Mouse (Mus musculus): ENCODE data around the gene Plxdc2.

Gene Plxdc2

DNA sequence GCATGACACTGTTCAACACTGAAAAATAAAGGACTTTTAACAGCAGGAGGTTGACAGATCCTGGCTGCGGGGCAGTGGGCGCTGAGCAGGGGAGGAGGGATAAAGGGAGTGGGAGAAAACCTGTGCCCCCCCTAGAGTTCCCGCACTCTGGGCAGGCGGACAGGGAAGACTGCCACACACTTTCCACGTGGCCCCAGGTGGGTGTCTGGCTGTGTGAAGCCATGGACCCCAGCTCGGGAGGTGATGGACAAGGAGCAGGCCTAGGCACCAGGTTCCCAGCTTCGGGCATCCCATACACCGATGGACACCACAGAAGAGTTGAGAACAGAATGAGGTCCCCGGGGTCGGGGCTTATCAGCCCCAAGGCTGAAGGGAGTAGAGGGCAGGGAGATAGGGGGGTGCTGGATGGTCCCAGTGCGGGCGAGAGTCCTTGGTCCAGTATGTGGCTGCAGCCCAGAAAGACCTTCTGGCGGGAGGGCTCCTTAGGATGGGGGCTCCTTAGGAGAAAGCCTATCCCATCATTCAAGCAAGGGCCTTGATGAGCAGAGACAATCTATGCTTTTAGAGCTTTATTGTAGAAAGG is 215.2 kb downstream of the Plxdc2 start:
- DNase-seq (ENCODE audit: low spot score), result no peak

DNA sequence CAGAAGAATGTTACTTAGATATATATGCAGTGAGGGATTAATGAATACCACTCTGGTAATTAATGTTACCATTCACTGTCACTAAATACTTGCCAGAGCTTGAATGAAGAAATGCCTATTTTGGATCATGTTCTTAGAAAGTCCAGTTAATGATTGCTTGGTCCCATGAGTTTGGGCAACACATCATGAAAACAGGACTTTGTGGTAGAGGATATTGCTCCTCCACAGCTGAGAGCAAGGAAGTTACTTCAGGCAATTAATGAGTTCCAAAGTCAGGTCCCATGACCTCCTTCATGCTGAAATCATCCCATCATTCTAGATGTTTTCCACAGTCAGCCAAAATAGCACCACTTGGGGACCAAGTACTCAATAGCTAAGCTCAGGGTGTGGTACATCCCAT is 220.5 kb downstream of the Plxdc2 start:
- no peak for DNase-seq (ENCODE audit: low spot score)

DNA sequence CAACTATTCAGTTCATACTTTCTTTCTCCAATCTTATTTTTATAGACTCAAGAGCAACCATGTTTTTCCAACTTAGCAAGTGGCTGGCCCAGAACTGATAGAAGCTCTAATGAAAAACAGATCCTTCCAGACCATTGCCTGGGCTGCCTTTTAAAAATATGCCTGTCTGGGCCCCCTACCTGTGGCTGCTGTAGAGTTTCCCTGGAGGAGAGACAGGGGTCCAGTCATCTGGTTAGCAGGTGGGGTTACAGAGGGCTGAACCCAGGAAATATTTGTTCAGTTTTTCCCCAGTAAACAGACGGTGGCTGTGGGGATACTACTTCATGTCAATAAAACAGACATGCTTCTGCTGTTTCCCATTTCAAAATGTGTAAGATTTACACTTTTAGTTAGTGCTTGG is 222.0 kb downstream of the Plxdc2 start:
- no peak for DNase-seq (ENCODE audit: low spot score)

DNA sequence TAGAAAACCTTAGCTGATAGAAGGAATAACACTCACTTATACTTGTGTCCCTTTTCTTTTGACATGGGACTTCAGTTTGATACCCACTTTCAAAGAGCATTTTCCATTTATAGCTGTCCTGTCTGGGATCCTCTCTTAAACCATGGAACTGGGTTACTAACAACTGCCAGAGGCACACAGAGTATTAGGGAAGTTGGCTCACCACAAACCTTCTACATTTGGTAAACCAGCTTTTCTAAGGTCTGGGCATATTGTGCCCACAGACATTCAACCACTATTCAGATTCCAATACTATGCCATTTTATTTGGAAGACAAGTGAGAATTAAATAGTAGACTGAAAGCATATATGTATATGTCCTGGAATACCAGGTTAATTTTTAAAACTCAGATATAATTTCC is 232.4 kb downstream of the Plxdc2 start:
- no peak for DNase-seq (ENCODE audit: low spot score)

DNA sequence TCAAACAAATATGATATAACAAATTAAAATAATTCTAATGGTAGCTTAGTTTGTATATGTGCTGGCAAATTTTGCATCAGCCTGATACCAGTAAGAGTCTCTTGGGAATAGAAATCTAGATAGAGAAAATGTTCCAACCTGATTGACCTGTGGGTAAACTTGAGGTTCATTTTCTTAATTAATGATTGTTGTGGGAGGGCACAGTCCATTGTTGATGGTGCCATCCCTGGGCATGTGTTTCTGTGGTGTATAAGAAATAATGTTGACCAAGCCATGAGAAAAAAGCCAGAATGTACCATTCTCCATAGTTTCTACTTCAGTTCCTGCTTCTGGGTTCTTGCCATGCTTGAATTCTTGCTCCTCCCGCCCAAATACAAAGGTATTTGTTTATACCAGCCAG is 239.3 kb downstream of the Plxdc2 start:
- no peak for DNase-seq (ENCODE audit: low spot score)

DNA sequence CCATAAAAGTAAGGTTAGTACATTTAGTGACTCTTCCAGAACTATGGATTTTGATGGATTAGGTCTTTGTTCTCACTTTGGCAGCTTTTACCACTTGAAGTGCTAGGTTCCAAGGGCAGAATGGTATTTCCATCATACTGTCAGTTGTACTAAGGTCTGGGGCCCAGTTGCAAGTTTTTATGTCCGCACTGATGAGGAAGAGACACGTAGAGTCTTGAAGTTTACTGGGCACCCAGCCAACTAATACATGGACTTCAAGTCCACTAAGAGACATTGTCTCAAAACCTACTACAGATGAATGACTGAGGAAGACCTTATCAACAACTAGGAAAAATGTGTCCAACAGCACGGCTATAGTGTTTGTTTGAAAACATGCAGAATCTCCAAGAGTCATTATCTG is 242.1 kb downstream of the Plxdc2 start:
- DNase-seq (ENCODE audit: low spot score), result no peak

DNA sequence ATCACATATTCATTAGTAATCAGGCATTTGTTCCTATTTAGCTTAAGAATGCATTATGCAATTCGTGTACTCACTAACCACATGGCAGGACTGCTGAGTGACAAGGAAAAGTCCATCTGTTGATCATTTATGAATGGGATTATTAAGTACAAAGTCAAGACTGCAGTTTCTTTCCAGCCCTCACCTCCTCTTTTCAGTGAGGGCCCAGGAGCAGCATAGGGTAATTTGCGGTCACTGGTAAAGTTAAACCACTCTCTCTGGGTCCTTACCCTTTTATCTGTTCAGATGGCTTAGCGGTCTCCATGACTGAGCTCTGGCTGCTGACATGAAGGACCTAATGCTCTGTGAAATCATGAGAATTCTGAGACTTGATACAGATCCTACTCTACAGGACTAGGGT is 248.2 kb downstream of the Plxdc2 start:
- DNase-seq (ENCODE audit: low spot score), result no peak

DNA sequence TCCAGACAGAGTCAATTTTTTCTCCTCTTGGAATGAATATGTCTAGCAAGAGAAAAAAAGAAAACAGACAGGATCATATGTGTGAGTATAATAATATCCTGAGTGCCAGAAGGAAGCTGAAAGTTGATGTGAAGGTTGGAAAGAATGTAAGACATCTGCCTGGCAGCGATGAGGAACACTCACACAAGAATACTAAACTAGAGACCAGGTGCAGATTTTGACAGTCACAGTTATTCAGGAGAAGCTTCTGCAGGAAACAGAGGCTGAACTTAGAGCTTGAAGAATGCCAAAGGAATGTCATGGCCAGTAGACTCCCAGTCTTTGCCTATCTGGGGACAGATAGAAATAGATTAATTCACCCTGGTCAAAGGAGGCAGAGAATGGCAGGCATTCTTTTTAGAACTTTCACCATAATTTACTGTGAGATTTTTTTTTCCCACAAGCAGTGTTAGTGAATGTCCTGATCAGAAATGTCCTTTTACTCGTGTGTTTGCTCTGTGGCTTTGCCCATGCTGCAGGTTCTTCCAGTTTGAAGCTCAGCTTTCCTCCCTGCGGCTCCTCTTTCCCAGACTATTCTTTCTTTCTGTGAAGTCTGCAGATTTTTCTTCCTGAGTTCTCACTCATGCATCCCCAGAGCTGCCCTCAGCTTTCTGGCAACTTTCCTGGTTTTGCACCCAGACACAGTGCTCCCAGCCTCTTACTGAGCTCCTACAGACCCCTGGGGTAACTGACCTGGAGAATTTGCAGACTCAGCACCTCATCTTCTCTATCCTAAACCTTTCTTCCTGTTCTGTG is 251.9 kb downstream of the Plxdc2 start:
- DNase-seq (ENCODE audit: low spot score), result no peak

DNA sequence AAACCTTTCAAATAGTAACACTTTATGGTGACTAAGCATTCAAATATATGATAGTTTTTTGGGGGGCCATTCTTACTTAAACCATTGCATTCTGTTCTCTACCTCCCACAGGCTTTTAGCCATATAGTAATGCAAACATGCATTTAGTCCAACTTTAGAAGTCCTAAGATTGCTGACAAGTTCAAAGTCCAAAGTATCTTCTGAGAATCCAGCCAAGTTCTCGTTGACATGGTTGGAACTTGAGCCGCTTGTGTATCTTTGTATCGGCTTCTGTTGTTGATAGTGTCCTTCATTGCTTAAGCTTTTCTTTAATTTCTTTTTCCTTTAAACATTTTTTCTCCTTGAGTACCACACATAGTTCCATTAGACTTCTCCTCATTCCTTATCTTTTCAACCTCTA is 286.0 kb downstream of the Plxdc2 start:
- DNase-seq (ENCODE audit: low spot score), result no peak

DNA sequence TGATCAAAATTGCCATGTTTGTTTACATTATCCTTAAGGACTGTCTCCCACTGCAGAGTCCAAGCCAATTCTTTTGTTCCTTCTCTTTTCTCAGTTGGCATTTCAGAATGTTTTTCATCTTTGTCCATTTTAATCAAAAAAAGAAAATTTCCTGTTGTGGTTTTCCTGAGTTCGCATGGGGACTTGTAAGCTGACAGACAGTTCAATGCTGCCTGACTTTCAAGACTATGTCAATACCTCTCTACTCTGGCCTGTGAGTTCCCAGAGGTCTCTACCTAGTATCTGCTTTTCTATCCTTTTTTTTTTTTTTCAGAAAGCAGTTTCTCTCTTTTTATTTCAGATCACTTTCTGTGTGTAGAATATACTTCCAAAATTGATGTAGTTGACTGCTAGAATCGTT is 295.6 kb downstream of the Plxdc2 start:
- no peak for DNase-seq (ENCODE audit: low spot score)

DNA sequence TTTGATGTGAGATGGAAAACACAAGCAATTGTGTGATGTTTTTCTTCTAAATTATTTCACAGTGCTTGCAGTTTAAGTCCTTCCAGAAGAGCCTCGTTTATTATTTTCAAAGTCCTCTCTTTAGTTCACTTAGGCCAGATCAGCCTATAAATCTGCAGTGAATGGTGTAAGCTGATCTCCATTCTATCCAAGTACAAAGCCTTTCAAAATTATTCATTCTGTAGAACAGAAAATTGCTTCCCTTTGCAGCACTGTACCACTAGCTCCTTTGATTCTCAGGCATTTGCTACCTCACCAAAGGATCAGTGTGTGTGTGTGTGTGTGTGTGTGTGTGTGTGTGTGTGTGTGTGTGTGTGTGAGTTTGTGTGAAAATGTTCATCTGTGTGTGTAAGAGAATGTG is 308.4 kb downstream of the Plxdc2 start:
- DNase-seq (ENCODE audit: low spot score), result no peak

DNA sequence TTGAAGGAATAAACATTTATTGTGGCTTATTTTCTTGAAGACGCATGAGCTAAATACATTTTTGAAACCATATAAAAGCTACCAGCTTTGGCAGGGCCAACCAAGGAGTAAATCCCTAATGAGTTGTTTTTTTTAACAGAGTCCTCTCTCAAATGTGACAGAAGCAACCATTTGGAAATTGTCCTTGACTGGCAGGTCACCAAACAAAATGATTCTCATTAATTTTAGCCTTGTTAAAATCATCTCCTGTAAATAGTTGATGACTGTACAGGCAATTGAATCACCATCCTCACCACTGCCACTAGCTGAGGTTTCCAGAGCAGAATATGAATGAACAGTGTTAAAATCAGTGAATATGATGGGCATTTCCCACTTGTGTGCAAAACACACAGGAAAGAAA is 312.3 kb downstream of the Plxdc2 start:
- DNase-seq (ENCODE audit: low spot score), result no peak

DNA sequence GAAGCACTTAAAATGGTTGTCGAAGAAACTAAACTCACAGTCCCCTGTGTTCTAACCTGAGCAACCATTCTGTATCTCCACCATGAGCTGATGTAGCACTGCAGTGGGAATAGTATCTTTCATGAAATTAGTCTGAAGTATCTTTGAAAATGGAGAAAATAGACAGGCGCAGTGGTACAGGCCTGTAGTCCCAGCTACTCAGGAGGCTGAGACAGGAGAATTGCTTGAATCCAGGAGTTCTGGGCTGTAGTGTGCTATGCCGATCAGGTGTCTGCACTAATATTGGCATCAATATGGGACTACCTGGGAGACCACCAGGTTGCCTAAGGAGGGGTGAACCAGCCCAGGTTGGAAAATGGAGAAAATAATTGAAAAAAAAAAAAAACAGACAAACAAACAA is 326.8 kb downstream of the Plxdc2 start:
- DNase-seq (ENCODE audit: low spot score), result no peak

DNA sequence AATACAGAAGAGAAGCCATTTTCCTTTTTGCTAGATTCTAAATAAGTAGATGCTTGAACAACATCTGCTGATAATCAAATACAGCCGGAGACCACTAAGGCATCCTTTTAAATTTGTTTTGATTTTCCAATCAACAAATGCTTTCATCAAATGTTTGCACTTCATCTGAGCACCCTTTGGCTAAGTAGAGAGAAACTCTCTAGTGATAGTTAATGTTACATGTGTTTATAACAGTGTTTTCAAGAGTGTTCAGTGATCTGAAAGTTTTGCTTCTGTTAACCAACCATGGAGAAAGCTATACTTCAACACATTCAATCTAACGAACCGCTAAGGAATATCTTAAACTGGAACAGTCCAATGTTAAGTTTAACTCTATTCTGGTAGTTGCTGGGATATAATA is 327.6 kb downstream of the Plxdc2 start:
- no peak for DNase-seq (ENCODE audit: low spot score)

DNA sequence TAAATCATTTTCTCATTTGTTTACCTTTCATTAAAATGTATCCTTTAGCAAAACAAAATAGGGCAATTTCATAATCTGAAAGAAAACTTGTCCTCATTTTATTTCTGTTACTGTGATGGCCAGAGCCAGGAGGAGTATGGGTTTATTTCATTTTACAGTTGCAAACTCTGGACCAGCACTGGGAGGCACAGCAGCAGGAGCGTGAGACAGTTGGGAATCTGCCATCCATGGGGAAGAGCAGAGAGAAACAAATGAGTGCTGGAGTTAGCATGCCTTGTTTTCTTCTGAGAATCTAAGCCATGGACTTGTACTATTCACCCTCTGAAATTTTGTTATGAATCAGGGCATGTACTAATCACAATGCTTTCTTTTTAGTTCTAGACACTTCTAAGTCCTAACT is 328.4 kb downstream of the Plxdc2 start:
- DNase-seq (ENCODE audit: low spot score), result no peak

DNA sequence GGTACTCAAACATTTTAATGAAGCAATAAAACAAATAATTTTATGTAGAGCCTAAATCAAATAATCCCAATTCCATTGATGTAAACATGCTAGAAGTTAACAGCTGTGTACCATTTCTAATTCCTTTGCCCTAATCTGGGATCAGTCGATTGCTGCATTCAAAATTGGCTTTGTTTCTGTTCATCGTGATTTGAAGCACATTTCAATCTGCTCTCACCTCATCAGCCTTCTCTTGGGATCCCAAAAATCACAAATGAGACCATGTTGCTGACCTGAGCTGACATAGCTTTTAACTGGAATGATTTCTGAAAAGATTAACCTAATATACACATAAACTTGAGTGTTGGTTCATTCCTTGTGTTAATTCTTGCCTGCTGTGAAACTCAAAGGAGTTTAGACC is 340.3 kb downstream of the Plxdc2 start:
- DNase-seq (ENCODE audit: low spot score), result no peak

DNA sequence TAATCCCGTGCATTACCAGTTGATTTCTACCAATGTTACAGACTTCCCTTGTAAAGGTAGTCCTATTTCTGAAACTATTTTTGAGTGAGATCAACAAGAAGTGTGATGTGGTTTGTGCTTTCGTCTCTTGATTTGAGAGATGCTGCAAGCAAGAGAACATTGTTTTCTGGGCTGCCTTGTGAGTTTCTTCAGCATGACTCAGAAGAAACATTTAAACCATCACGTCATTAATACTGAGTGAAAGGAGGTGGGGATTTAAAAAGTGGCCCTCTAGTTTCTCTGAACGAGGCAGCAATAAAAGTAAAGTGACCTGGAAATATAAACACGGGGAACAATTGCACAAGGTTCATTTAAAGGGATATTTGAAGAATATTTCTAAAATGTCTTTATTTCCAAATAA is 341.1 kb downstream of the Plxdc2 start:
- no peak for DNase-seq (ENCODE audit: low spot score)

DNA sequence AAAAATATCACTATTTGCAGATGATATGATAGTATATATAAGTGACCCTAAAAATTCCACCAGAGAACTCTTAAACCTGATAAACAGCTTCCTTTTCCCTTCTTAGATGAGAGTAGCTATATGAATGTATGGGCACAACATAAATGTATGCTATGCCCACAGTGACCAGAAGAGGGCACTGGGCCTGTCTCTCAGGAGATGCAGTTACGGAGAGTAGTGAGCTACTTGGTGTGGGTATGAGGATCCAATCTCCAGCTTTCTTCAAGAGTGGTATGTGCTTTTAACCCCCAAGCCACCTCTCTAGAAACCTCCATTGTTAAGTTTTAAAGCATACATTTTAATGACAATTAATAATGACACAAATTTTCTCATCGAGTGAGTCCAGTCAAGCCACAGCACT is 350.1 kb downstream of the Plxdc2 start:
- no peak for DNase-seq (ENCODE audit: low spot score)

DNA sequence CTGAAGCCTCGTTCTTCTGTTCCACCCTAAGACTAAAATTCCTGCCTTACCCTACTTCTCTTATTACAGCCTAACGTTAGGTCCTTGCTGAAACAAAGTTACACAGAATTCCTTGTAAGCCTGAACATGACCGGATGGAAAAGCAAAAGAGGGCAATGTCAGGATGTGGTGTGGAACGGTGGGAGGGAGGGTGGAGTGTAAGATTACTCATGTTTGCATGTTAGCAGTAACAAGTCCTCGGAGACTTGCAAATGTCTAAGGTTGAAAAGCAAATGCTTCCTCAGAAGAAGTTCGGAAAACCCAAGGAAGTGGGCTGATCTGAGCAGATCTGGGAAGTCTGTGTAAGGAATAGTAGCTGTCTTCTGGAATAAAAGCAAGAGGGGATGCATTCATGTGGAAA is 353.8 kb downstream of the Plxdc2 start:
- no peak for DNase-seq (ENCODE audit: low spot score)

DNA sequence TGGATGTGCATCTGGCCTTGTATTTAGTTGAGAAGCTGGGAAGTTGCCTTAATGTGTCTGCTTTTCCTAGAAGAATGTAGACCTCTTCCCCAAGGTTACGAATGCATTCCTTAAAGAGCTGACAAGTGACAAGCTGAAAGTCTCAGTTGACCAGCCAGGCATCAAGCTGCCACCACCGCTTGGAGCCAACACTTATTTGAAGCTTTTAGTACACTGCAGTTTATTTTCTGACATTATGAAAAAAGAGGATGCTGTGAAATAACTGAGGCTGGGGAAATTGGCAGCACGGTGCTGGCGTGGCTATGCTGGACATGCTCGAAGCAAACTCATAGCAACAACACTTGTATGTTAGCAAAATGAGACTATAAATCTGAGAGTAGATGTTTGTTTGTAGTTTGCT is 374.9 kb downstream of the Plxdc2 start:
- no peak for DNase-seq (ENCODE audit: low spot score)

DNA sequence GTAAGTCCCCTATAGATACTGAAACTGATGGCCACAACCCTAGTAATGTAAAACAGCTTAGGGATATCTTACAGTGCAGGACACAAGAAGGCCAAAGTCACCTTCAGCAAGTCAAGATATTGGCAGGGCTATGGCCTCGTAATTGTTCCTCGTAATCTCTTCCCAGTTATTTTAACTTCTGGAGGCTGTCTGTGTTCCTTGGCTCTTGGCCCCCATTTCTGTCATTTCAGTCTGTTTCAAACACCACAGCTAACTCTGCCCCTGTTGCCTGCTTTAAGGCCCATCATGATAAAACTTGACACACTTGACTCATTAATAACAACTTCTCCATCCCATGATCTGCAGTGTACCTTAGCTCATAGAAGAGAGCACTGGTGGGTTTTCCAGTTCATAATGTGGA is 378.3 kb downstream of the Plxdc2 start:
- DNase-seq (ENCODE audit: low spot score), result no peak

DNA sequence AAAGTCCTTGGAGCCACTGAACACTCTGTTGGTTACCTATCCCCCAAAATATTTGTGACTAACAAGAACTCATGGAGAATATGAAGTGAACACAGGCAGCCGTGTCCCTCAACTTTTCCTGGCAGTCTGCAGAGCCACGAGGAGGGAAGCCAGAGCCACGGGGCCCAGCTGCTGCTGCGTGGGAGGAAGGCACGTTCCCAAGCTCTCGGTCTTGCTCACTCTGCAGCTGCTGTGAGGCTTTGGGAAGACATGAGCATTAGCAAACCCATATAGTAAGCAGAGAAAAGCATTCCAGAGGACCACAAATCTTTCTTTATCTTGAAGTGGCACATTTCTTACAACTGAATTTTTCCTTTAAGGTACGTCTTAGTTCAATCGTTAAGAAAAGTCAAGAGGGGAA is 382.1 kb downstream of the Plxdc2 start:
- DNase-seq (ENCODE audit: low spot score), result peak; percentile 70

DNA sequence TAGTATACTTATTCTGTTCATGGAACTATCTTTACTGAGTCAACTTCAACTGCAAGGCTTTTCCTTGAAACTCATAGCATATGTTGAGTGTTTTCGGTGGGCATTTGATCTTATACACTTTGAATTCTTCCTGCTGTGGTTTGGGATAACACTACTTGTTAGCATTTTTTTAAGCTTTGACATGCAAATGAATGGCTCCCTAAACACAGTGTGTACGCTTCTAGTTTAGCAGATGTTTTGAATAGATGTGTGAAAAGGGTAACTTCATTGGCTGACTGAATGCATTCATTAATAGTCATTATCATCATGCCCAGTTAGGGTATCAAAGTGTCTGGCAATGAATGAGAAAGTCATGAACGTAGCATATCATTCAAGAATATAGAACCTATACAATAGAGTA is 385.7 kb downstream of the Plxdc2 start:
- no peak for DNase-seq (ENCODE audit: low spot score)

DNA sequence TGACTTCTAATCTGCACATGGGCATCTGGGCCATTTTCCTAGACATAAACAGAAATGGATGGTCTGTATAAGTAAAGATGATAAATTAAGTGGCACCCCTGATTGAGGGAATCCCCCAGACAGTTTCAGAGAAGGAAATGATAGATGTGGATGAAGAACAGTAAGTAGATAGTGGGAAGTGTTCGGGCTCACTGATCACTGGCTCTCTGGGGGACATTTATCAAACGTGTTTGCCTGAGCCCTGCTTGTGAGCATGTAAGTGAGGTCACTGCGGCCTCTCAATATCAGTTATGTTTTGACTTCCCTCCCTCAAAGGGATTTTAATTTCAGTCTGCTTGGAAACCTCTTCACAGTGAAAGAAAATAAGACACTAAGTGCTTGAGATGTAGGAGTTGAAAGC is 387.5 kb downstream of the Plxdc2 start:
- no peak for DNase-seq (ENCODE audit: low spot score)

Measured in testis, postnatal 10 days (tissue).